Mouse (Mus musculus) frontal cortex, postnatal 36 days (tissue): Measurements from ENCODE around the gene Zdhhc18.
A peak's percentile ranks its signal among the peaks of the same experiment; 100 is the strongest.
"Not testable (repeated sequence)": the region's sequence is repeated elsewhere in the genome, so short reads cannot be mapped to it uniquely, and the experiment has no call there.

Experiments used
- DNase-seq, 2 experiments: peaks; one replicate each; pipeline ENCODE4 v3.0.0; 2022; ENCODE audit warnings: low spot score in 2 of 2

Zdhhc18 gene

GRCm38 (mm10) chr4:133662945-133663344, 13.0 kb upstream of the Zdhhc18 start:
- no peak for DNase-seq

GRCm38 (mm10) chr4:133662421-133662820, 12.5 kb upstream of the Zdhhc18 start:
- DNase-seq: no peak

GRCm38 (mm10) chr4:133660193-133661155, 10.5 kb upstream of the Zdhhc18 start:
- peak; percentile 82 to 86 for DNase-seq

- no peak for DNase-seq
Observed at GRCm38 (mm10) chr4:133659497-133660192, 9.7 kb upstream of the Zdhhc18 start.

- DNase-seq: no peak
Observed at GRCm38 (mm10) chr4:133658729-133659128, 8.8 kb upstream of the Zdhhc18 start.

- no peak for DNase-seq
Observed at GRCm38 (mm10) chr4:133657829-133658458, 8.0 kb upstream of the Zdhhc18 start.

GRCm38 (mm10) chr4:133656997-133657396, 7.0 kb upstream of the Zdhhc18 start:
- DNase-seq: no peak

GRCm38 (mm10) chr4:133656294-133656693, 6.3 kb upstream of the Zdhhc18 start:
- DNase-seq: no peak

- DNase-seq: not testable (repeated sequence)
Observed at GRCm38 (mm10) chr4:133654070-133654469, 4.1 kb upstream of the Zdhhc18 start.

GRCm38 (mm10) chr4:133652746-133653145, 2.8 kb upstream of the Zdhhc18 start:
- no peak for DNase-seq

GRCm38 (mm10) chr4:133651986-133652385, 2.0 kb upstream of the Zdhhc18 start:
- DNase-seq: no peak

GRCm38 (mm10) chr4:133651445-133651844, 1.5 kb upstream of the Zdhhc18 start:
- DNase-seq: no peak

- DNase-seq: not testable (repeated sequence)
Observed at GRCm38 (mm10) chr4:133649464-133649863, 490 bp downstream of the Zdhhc18 start.

GRCm38 (mm10) chr4:133645680-133646079, 4.3 kb downstream of the Zdhhc18 start:
- no peak for DNase-seq

GRCm38 (mm10) chr4:133645195-133645594, 4.8 kb downstream of the Zdhhc18 start:
- DNase-seq: no peak

- no peak for DNase-seq
Observed at GRCm38 (mm10) chr4:133634043-133634410, 15.9 kb downstream of the Zdhhc18 start.

- DNase-seq: peak; percentile 82 to 86
Observed at GRCm38 (mm10) chr4:133633332-133634042, 16.5 kb downstream of the Zdhhc18 start.

GRCm38 (mm10) chr4:133632483-133633327, 17.2 kb downstream of the Zdhhc18 start:
- DNase-seq: peak; percentile 33 to 42

GRCm38 (mm10) chr4:133631769-133632411, 18.1 kb downstream of the Zdhhc18 start:
- DNase-seq: no peak
